Mouse (Mus musculus) C2C12 (cell line): ENCODE data around the gene Cpn1.

Experiments used
- CEBPB ChIP-seq: IDR thresholded peaks from one replicate; pipeline ENCODE4 v1.6.1; 2011; ENCODE audit warnings: low read depth, mild to moderate bottlenecking, control low read depth, moderate library complexity
- CTCF ChIP-seq: IDR thresholded peaks from one replicate; pipeline ENCODE4 v1.5.1; 2011; ENCODE audit not compliant: control insufficient read depth, insufficient read depth, insufficient read length
- FOSL1 ChIP-seq: IDR thresholded peaks from one replicate; pipeline ENCODE4 v1.8.0; 2011; ENCODE audit warnings: mild to moderate bottlenecking, low read length; ENCODE audit not compliant: poor library complexity, insufficient read depth, severe bottlenecking
- MAX ChIP-seq: IDR thresholded peaks from one replicate; pipeline ENCODE4 v1.6.1; 2011; ENCODE audit warnings: mild to moderate bottlenecking, control low read depth
- MYOD1 ChIP-seq: IDR thresholded peaks from one replicate; pipeline ENCODE4 v1.6.1; 2011; ENCODE audit warnings: low read depth; ENCODE audit not compliant: control insufficient read depth, insufficient read length
- MYOG ChIP-seq: IDR thresholded peaks from one replicate; pipeline ENCODE4 v1.6.1; 2011; ENCODE audit not compliant: control insufficient read depth, insufficient read length; ENCODE audit errors: extremely low read depth
- USF1 ChIP-seq: IDR thresholded peaks from one replicate; pipeline ENCODE4 v1.6.1; 2011; ENCODE audit warnings: low read depth, mild to moderate bottlenecking, control low read depth, moderate library complexity

- TF ChIP-seq CTCF, result no peak
- TF ChIP-seq MAX, result no peak
- no peak for TF ChIP-seq MYOD1
- no peak for TF ChIP-seq USF1
- TF ChIP-seq MYOG, result no peak
- no peak for TF ChIP-seq FOSL1
- TF ChIP-seq CEBPB, result no peak
Measured at GRCm38 (mm10) chr19:43917406-43917691, 69.0 kb downstream of the Cpn1 start.
